Mouse (Mus musculus) frontal cortex, adult 2 months (tissue): ENCODE data around the gene Fgf11. TPM values are rescaled to one million over a fixed set of nuclear protein-coding genes. Genes with fewer than 3 reads are reported as not detected.
A peak's percentile ranks its signal among the peaks of the same experiment; 100 is the strongest.

ENCODE experiments used
- DNase-seq, 2 experiments: peaks; one replicate each; pipeline ENCODE4 v3.0.0; 2022; ENCODE audit warnings: low spot score in 1 of 2; ENCODE audit errors: extremely low spot score in 1 of 2
- polyA plus RNA-seq: library from polyadenylated mRNA; depleted of rRNA; stranded (reverse); fragments of >200 nt; gene quantifications from 2 replicates; pipeline ENCODE4 v1.2.3, GENCODE M21; 2012

Fgf11 gene
- polyA plus RNA-seq, 1 experiment: 22.0 TPM

DNA sequence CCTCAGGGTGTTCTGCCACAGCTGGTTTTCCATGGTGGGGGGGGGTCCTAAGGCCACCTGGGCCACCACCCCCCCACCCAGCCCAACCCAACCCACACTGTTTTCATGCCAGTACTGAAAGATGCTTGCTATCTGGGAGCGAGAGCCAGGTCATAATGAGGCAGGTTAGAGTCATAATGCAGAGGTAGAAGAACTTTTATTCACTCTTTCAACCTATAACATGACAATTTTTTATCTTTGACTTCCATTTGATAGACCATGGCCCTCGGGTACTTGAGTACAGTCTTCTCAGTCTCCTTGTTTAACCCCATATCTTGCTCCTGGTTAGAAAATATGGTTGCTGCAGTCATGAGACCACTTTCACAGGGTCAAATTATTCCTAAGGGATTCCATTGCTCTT, 16.7 kb upstream of the Fgf11 start, which contains the start of gene Spem2:
TSS of gene Spem2 (minus strand) at position 101 of the 400 bp plus-strand sequence.
- no peak for DNase-seq

DNA sequence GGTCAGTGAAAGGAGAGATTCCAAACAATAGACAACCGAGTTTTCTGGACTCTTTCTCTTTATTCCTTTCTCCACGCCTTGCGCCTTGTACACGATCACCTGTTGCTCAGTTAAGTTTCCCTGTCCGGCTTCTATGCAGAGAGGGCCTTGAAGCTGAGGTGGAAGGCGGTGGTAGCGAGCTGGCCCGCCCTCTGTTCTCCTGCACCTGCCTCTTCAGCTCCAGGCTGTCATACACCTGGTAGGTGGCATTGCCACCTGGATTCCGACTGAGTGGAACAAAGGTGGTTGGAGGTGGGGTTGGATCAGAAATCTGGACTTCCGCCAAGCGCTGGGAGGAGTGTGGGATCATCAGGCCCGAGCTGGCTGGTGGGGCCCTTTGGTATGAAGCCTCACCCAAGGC, 14.9 kb upstream of the Fgf11 start:
- no peak for DNase-seq

GRCm38 (mm10) chr11:69815155-69815554, 13.5 kb upstream of the Fgf11 start, which contains the start of gene Gm39566:
TSS of gene Gm39566 (minus strand) at chr11:69815298.
- DNase-seq: no peak

GRCm38 (mm10) chr11:69810280-69810679, 8.6 kb upstream of the Fgf11 start:
- DNase-seq: no peak

DNA sequence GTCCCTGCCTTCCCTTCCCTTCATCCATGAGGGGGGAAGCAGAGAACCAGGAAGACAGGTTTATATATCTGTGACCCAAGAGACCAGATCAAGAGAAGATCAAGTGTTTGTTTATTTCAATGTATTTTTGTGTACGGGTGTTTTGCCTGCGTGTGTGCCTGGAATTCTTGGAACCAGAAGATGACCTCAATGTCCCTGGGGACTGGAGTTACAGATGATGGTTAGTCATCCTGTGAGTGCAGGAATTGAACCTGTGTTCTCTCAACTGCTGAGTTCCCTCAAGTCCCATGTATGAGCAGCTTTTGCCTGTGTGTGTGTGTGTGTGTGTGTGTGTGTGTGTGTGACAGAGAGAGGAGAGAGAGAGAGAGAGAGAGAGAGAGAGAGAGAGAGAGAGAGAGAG, 6.0 kb upstream of the Fgf11 start:
- no peak for DNase-seq

DNA sequence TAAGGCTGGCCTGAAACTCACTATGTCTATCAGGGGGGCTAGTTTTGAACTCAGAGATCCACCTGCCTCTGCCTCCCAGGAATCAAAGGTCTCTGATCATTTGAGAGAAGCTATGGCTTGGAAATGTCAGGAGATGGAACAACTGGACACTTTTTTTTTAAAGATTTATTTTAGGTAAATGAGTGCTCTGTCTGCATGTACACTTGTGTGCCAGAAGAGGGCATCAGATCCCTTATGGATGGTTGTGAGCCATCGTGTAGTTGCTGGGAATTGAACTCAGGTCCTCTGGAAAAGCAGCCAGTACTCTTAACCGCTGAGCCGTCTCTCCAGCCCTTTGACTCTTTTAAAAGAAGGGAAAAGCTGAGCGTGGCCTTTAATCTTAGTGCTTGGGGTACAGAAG, 4.7 kb upstream of the Fgf11 start:
- DNase-seq: no peak

- DNase-seq: no peak
Measured at GRCm38 (mm10) chr11:69804972-69805909, 3.6 kb upstream of the Fgf11 start, which contains the start of gene Tmem102. TSS of gene Tmem102 (minus strand) at chr11:69805624.

GRCm38 (mm10) chr11:69804652-69804940, 2.9 kb upstream of the Fgf11 start:
- DNase-seq: no peak

DNA sequence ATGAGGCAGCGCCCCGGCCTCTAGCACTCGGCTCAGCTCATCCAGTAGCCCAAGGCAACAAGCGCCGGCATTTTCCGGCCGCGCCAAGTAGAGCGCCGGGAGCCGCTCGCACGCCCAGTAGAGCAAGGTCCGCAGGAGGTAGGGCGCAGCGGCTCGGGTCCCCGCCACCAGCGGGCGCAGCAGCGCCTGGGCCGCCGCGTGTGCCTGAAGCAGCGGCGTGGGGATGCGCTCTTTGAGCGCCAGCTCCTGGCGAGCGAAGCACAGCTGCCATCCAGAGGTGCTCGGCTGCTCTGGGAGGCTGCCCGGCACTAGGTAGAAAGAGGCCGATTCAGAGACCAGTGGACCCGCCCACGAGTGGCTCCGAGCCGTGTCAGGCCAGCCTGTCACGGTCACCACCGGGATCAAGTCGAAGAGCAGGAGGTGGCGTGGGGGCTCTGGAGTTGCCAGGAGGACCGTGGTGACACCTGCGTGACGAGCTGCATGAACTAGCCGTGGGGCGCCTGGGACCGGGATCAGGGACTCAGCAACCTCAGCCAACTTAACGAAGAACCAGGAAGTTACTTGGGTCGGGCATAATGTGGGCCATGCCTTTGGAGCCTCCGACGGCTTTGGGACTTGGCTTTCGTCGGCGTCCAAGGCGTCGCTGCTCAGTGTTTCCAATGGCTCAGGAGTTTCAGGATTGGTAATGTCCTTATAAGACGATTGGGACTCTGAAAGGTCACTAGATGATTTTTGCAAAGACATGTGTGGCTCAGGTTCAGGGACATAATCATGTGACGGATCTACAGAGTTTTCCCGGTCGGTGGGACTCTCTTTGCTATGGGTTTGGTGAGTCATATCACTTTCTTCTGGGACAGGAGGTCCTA, 2.4 kb upstream of the Fgf11 start:
- DNase-seq: peak in 1 of 2 experiments; percentile 74

GRCm38 (mm10) chr11:69803328-69803727, 1.7 kb upstream of the Fgf11 start:
- no peak for DNase-seq

DNA sequence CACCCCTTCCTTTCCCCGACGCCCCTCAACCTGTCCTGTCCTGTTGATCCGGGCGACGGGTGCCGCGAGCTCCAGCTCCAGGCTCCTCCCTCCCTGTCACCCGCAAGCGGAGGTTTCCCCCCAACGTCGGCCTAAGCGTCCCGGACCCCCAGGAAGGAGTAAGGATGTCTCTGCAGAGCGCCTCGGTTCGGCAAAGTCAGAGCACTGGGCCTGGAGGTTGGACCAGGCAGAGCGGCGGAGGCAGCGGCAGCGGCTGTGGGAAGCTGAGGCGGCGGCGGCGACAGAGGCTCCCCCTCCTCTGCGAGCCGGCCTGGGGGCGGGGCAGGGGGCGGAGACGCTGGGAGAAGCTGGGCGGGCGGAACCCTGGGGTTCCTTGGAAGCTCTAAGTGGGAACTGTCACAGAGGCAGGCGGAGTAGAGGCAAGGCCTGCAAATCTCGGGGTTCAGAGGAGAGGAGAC, 1.0 kb upstream of the Fgf11 start:
- peak in 1 of 2 experiments; percentile 81 for DNase-seq

GRCm38 (mm10) chr11:69800392-69801197, 1.1 kb downstream of the Fgf11 start:
- no peak for DNase-seq

DNA sequence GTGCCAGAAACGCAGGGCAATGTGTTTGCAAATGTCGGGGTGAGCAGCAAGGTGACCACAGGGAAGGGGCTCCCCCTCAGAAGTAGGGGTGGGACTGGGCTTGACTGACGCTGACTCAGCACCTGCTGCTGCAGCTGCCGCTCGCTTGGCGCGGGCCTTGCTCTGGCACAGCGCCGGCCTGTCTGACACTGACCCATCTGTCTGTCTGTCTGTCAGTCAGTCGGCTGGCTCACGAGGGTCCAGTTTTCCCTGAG, 1.6 kb downstream of the Fgf11 start:
- DNase-seq: no peak

- DNase-seq: no peak
Measured at GRCm38 (mm10) chr11:69799394-69800137, 2.1 kb downstream of the Fgf11 start.

DNA sequence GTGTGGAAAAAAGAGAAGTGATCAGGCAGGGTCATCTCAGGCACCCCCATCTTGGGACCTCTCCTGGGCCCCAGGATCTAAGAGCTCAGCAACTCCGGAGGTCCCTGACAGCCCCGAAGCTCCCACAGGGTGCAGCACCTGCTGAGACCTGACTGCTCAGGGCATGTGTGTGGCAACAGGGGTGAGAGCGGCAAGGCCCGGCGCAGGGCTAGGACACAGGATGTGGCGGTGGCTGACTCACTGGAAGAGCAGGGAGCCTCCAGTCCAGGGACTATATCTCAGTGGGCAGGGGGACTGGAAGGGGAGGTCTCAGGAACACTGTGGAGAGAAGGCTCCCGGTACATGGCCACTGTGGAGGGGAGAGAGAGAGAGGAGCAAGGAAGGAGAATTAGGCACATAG, 3.7 kb downstream of the Fgf11 start:
- DNase-seq: no peak

DNA sequence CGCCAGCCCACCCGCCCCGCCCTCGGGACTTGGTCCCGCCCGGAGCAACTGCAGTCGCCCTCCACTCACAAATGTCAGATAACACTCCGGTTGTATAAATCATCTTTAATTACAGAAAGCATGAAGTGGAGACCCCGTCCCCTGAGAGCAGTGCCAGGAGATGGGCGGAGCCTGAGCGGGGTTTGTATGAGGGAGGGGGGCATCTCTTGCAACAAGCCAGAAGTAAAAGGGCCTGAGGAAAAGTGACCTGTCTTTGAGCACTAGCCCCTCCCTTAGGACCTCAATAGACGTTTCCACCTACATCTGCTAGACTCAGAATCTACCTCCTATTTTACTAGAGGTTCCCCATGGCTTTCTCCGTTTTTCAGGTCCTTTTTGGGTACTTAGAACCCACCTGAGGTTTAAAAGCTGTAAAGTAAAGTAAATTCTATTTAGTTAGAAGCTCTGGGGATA, 5.6 kb downstream of the Fgf11 start:
- no peak for DNase-seq

- DNase-seq: peak; percentile 93
Measured at GRCm38 (mm10) chr11:69795168-69795982, 6.3 kb downstream of the Fgf11 start, which contains the start of gene Chrnb1. TSS of gene Chrnb1 (minus strand) at chr11:69795943.

DNA sequence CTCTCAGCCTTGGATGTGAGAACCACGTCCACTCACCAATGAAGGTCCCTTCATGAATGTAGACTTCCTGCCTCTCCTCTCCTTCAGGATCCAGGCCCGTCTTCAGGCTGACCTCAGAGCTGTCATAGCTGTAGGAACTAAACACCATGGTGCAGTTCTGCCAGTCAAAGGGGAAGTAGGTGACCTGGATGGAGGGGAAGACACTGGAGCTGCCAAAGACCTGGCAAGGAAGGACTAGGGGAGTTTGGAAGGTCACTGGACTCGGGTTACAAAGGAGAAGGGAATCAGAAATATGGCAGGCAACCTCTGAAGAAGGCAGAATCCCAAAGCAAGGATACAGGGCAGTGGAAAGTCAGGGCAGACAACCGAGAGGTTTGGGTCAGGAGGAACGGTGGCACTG, 8.2 kb downstream of the Fgf11 start:
- DNase-seq: no peak

GRCm38 (mm10) chr11:69791420-69791819, 10.2 kb downstream of the Fgf11 start:
- DNase-seq: peak in 1 of 2 experiments; percentile 55
